Mouse (Mus musculus) C2C12 (cell line): ENCODE data around the gene Rad9b.

Experiments used
- CEBPB ChIP-seq: IDR thresholded peaks from one replicate; pipeline ENCODE4 v1.6.1; 2011; ENCODE audit warnings: low read depth, mild to moderate bottlenecking, control low read depth, moderate library complexity
- CTCF ChIP-seq: IDR thresholded peaks from one replicate; pipeline ENCODE4 v1.5.1; 2011; ENCODE audit not compliant: control insufficient read depth, insufficient read depth, insufficient read length
- FOSL1 ChIP-seq: IDR thresholded peaks from one replicate; pipeline ENCODE4 v1.8.0; 2011; ENCODE audit warnings: mild to moderate bottlenecking, low read length; ENCODE audit not compliant: poor library complexity, insufficient read depth, severe bottlenecking
- MAX ChIP-seq: IDR thresholded peaks from one replicate; pipeline ENCODE4 v1.6.1; 2011; ENCODE audit warnings: mild to moderate bottlenecking, control low read depth
- MYOD1 ChIP-seq: IDR thresholded peaks from one replicate; pipeline ENCODE4 v1.6.1; 2011; ENCODE audit warnings: low read depth; ENCODE audit not compliant: control insufficient read depth, insufficient read length
- MYOG ChIP-seq: IDR thresholded peaks from one replicate; pipeline ENCODE4 v1.6.1; 2011; ENCODE audit not compliant: control insufficient read depth, insufficient read length; ENCODE audit errors: extremely low read depth
- USF1 ChIP-seq: IDR thresholded peaks from one replicate; pipeline ENCODE4 v1.6.1; 2011; ENCODE audit warnings: low read depth, mild to moderate bottlenecking, control low read depth, moderate library complexity

GRCm38 (mm10) chr5:122283828-122284182 is 70.2 kb downstream of the Rad9b start:
- TF ChIP-seq CTCF = no peak
- no peak for TF ChIP-seq MYOD1
- no peak for TF ChIP-seq MYOG
- no peak for TF ChIP-seq MAX
- no peak for TF ChIP-seq CEBPB
- no peak for TF ChIP-seq USF1
- TF ChIP-seq FOSL1 = no peak
